Mouse (Mus musculus): ENCODE measurements at regions not wholly inside any gene's neighbourhood (a gene's known extent, or its start where the extent isn't known, plus 50 kb on each side); places are given as distances from the start of the nearest gene placed in this dataset.

DNA sequence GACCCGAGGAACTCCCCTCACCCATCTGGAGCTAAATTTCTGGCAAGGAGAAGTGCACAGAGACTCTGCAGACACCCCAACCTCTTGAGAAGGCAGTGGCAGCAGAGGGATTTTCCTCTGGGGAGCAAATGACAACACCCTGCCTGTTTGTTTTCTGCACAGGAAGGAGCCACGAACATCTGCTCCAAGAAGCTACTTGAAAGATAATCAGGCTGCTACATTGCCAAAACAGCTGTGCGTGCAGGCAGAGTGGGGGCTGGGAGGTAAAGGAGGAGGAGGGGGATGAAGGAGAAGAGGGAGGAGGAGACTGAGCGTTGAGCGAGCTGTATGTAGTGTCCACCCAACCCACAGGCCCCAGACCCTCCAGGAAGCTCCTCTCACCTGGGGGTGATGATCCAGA lies 149.0 kb downstream of the Rplp1 start:
- DNase-seq (ENCODE audit: low spot score in 2 of 2): no peak

GRCm38 (mm10) chr9:61757806-61758205 lies 156.5 kb downstream of the Rplp1 start:
- no peak for DNase-seq (ENCODE audit: low spot score in 2 of 2)

- peak; percentile 14 to 38 for DNase-seq (ENCODE audit: low spot score in 2 of 2)
Measured at GRCm38 (mm10) chr9:61756801-61757342, 157.5 kb downstream of the Rplp1 start.

GRCm38 (mm10) chr9:61756224-61756800 lies 158.0 kb downstream of the Rplp1 start:
- DNase-seq (ENCODE audit: low spot score in 2 of 2): no peak

DNA sequence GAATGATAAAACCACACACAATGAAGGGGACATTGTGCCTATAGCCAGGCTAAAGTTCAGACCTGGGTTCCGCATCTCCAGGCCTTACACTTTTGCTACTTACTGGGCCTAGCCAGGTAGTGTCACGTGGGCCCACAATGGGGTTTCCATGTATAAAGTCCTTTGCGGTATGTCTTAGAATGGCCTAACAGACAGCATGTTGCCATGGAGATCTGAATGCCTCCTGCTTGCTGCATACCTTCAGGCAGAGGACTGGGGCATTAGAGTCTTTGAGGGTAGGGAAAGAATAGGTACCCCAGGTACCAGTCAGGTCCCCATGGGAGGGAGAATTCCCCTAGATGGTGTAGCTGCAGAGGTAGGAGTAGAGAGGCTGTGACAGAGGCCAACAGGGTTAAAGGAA lies 159.0 kb downstream of the Rplp1 start:
- DNase-seq (ENCODE audit: low spot score in 2 of 2): no peak

DNA sequence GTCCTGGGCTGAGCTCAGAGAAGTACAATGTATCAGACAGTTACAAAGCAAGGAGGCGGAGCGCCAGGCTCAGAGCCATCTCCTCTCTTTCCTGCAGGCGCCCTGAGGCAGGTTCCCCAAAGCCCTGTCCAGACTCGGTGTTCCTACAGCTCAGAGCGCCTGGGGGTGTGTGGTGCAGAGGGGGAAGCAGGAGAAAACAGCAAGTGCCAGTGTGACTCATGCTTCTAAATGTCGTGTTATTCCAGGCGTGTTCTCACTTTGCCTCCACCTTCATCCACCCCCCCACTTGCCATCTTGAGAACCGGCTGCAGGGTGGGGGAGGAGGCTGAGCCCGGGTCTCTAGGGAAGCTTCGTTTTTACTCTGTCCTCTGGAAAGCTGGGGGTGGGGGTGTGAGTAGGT lies 160.5 kb downstream of the Rplp1 start:
- DNase-seq (ENCODE audit: low spot score in 2 of 2): peak; percentile 87 to 89

DNA sequence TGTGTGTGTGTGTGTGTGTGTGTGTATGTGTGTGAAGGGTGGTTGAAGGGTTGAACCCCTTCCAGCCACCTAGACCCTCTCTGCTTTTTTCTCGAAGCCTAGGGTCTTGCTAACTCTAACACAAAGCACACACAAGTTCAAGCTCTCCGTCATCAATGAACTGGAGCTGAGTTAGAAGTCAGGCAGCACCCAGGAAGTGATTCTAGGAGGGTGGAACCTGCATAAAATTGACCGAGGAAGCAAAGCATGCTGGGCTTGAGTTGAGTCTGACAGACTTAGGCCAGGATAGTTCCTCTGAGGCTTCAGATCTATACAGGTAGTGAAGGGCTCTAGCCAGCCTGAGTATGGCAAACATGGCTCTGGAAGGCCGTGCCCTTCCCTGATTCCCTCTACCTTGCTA lies 165.1 kb downstream of the Rplp1 start:
- no peak for DNase-seq (ENCODE audit: low spot score in 2 of 2)

DNA sequence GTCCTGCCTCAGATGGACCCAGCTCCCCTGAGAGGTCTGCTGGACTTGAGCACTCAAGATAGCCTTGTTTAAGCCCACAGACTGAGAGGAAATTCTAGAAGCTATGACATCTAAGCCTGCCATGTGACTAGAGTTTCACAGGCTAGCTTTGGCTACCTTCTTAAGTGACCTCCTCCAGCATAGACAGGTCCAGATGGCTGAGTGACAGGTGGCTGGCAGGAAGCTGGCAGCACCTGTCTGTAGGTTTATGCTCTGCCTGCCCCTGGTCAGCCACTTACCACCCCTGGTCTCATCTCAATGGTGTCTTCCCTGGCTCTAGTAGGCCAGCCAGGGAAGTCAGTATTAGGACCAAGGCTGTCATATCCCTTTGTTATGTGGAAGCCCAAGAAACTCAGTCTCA lies 165.9 kb downstream of the Rplp1 start:
- DNase-seq (ENCODE audit: low spot score in 2 of 2): no peak

DNA sequence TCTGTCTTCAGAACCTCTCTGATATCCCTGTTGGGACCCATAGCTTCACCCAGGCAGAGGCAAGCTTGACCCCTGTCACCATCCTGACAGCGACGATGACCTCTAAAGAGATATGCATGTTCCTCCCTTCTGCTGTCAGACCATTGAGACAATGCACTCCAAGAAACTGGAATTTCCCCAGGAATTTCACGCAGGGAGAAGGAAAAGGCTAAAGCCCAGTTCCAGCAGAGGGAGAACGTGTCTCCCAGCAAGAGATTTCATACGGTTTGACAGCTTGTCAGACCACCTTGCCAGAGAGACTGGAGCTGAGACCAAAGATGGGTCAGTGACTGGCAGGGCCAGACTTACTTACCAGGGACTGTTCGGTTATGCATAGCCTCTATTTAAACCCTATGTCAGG lies 167.9 kb downstream of the Rplp1 start:
- DNase-seq (ENCODE audit: low spot score in 2 of 2): no peak

DNA sequence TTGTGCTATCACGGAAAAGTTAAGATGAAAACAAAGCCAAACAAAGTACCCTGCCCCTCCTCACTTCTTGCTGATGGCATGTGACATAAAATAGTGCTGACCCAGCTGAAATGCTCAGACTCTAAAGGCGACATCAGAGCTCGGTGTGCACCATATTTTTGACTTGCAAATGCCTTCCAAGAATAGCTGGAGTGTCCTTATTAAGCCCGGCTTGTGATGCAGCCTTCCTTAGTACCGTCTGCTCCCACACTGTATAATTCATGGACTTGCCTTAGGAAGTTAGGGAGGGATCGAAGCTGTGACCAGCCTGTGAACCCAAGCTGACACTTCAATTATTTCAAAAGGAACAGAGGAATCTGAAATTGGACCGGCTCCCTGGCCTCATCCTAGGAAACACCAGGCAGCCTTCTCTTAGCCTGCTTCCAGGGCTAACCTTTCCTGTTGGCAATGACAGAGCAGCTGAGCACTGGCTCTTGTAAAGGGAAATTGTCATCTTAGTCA lies 169.0 kb downstream of the Rplp1 start:
- peak; percentile 51 to 53 for DNase-seq (ENCODE audit: low spot score in 2 of 2)

- DNase-seq (ENCODE audit: low spot score in 2 of 2): no peak
Measured at GRCm38 (mm10) chr9:61733540-61733939, 180.8 kb downstream of the Rplp1 start.

DNA sequence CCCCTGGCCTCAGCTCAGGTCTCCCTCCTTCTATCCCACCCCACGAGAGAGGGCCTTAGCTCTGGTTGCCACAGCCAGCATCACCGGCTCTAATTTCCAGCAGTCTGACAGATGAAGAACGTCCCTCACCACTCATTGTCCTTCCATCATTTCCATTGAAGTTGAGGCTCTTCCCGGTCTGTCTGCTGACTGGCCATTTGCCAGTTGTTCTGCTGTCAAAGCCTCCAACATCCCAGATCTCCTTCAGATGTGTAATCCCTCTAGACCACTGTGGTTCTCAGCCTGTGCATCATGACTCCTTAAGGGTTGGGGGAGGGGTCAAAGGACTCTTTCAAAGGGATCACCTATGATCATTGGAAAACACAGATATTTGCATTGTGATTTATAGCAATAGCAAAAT lies 181.6 kb downstream of the Rplp1 start:
- no peak for DNase-seq (ENCODE audit: low spot score in 2 of 2)

GRCm38 (mm10) chr9:61728115-61728514 lies 186.2 kb downstream of the Rplp1 start:
- no peak for DNase-seq (ENCODE audit: low spot score in 2 of 2)

GRCm38 (mm10) chr9:61727651-61728050 lies 186.7 kb downstream of the Rplp1 start:
- peak in 1 of 2 experiments; percentile 18 for DNase-seq (ENCODE audit: low spot score in 2 of 2)

- no peak for DNase-seq (ENCODE audit: low spot score in 2 of 2)
Measured at GRCm38 (mm10) chr9:61724070-61724469, 190.3 kb downstream of the Rplp1 start.

DNA sequence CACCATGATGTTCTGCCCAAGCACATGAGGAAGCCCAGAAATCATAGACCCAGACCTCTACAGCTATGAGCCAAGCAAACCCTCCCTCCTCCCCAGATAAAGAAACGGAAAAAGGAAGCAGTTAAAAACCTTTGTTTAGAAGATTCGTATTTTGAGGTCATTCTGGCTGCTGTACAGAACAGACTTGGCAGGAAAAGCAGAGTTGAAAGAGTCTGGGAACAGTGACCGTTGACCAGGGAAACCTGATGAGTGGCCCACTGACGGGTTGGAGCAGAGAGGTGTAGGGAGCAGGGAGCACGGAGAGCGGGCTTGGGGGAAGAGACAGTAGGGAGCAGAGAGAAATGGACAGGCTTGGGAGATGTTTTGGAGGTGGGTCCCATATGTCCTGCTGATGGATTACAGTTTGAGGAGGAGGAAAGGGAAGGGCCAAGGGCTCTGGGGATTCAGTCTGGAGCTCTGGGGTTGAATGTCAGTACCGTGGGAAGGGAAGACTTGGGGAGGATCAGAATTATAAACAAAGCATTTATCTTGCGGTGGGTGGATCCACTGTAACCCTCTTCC lies 191.2 kb downstream of the Rplp1 start:
- no peak for DNase-seq (ENCODE audit: low spot score in 2 of 2)

GRCm38 (mm10) chr9:61721851-61722250 lies 192.5 kb downstream of the Rplp1 start:
- no peak for DNase-seq (ENCODE audit: low spot score in 2 of 2)

DNA sequence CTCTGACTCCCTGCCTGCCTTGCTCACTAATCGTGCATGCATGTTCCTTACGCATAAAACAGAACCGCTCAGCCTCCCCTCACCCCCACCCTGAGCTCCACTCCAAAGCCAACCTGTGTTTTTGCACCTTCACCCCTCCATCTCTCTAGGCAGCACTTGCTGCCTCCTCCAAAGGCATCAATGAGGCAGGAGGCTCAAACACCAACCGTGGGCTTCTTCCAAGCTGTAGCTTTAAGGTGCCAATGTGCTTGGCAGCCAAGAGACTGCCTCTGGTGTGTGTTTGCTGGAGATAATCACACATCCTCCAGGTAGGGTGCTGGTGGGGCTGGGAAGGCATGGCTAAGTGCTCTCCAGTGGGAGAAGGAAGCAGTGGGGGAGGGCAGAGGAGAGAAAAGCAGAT lies 193.3 kb downstream of the Rplp1 start:
- DNase-seq (ENCODE audit: low spot score in 2 of 2): peak in 1 of 2 experiments; percentile 36

DNA sequence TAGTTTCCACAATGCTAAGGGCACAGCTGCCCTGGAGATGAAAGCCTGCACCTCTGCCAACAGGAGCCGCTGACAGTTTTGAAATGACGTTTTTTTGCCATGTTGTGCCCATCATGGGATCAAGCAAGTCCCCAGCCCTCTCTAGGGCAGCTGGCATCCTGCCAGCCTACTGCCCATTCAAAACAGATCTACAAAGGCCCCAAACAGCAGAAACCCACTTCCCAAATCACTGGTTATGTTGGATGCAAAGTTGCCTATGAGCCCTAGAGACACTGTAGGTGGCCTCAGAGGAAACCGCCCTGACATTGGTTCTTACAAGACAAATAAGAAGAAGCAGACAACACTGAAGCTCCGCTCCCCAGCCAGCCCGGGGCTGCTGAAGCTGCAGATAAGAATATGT lies 194.1 kb downstream of the Rplp1 start:
- DNase-seq (ENCODE audit: low spot score in 2 of 2): no peak

GRCm38 (mm10) chr9:61716751-61717150 lies 197.6 kb downstream of the Rplp1 start:
- no peak for DNase-seq (ENCODE audit: low spot score in 2 of 2)

DNA sequence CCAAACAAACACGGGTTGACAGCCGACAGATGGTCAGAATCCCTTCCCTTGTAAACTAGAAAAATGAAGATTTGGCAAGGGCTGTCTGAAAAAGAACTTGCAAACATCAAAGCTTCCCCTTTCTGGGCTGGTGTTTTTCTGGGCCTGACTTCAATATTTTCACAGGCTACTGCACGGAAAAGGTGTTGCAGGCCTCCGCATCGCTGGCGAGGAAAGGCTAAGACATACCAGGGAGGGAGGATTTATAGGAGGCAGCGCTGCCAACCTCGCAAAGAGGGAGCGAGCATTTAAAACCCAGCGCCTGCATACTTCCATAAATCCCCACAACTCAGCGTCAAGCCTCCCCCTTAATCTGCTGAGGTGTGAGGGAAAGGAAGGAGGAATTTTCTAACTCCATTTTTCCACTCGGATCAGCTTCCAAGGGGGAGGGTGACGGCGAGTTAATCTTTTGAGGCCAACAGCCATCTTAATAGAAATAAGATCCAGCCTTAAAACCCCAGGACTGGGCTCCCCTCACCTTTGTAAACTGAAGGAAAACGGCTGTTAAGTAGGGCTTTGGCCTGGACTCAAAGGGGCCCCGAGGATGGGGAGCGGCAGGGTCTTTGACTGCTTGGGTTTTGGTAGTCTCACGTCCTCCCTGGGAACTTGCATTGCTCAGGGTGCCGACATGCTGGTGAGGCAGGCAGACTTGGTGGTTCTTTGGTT lies 199.9 kb downstream of the Rplp1 start:
- peak in 1 of 2 experiments; percentile 75 for DNase-seq (ENCODE audit: low spot score in 2 of 2)

DNA sequence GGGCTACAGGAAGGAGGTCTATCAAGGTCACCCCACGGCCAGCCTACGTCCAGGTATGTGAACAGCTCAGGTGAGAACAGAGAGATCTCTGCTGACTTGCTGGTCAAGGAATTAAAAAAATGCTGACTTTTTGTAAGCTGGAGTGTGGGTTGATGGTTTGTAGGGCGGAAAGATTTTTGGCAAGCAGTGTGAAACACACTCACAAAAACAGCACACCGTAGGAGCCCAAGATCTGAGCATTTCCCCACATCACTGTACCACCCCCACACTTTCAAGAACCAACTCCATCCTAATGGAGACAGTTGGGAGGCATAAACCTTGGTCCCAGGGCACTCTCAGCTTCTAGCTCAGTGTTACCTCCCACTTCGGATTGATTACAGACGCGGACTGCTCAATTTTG lies 200.5 kb downstream of the Rplp1 start:
- peak in 1 of 2 experiments; percentile 25 for DNase-seq (ENCODE audit: low spot score in 2 of 2)

DNA sequence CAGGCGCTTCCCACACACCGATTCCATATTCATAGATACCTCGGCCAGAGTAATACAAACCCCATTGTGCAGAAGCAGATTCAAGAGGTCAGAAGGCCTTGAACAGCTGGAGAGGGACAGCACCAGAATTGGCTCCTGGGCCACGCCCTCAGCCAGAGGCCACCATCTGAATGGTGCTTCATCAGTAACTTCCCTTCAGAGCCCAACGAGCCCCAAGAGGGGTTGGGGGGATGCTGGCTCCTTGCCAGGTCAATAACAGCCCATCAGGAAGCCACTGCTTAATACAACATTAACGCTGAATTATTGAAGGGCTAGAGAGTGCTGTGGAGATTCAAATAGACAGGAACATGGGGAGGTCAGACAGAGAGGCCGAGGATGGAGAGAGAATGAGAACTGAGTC lies 203.0 kb downstream of the Rplp1 start:
- DNase-seq (ENCODE audit: low spot score in 2 of 2): no peak
